Mouse (Mus musculus) duodenum, adult 2 months (tissue): ENCODE results near the gene Olfr1105. TPM values are rescaled to one million over a fixed set of nuclear protein-coding genes. Genes with fewer than 3 reads are reported as not detected.

Source experiments
- polyA plus RNA-seq: library from polyadenylated mRNA; depleted of rRNA; stranded (reverse); fragments of >200 nt; gene quantifications from 2 replicates; pipeline ENCODE4 v1.2.3, GENCODE M21; 2012; ENCODE audit warnings: low replicate concordance; rRNA removed

Gene Olfr1105
- not detected in 2 replicates for polyA plus RNA-seq

GRCm38 (mm10) chr2:87036431-87036830, at the start of gene Olfr1105:
Olfr1105 (minus strand) TSS chr2:87036531.

DNA sequence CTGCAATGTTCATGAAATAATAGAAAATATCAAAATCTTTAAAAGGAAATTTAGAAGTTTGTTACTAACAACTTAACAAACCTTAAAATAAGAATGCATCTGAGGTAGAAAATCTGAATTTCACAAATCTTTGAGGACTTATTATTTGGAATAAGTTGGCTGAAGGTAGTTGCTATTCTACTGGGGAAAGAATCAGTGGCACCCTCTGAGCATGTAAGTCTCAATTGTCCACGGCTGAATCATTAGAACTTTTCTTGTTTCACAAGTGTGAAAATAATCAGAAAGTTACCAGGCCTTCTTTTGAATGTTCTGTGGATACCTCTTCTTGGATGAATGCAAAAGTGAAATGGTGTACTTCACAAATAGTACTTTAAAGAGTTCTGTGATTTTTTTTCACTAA, 39.4 kb upstream of the Olfr1105 start, which contains the start of gene Olfr1107:
Gene Olfr1107 (minus strand): TSS at position 101 of the 400 bp plus-strand sequence.

DNA sequence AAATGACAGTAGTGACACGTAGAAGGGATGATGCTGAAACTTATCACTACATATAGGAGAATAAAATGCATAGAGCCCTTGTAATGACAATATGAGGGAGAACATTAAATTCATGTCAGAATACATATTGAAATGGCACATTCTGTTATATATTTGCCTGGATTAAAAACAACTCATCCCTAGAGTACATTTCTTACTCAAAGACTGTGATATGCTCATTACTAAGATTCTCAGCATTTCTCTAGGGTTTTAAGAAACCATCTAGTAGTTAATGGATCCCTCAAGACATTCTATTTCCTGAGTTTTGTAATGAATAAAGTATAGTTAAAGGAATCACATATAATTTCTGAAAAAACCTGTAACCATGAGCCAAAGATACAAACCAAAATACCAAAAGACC, 15.8 kb upstream of the Olfr1105 start, which contains the start of gene Olfr1106:
Gene Olfr1106 (minus strand): TSS at position 101 of the 400 bp plus-strand sequence.

DNA sequence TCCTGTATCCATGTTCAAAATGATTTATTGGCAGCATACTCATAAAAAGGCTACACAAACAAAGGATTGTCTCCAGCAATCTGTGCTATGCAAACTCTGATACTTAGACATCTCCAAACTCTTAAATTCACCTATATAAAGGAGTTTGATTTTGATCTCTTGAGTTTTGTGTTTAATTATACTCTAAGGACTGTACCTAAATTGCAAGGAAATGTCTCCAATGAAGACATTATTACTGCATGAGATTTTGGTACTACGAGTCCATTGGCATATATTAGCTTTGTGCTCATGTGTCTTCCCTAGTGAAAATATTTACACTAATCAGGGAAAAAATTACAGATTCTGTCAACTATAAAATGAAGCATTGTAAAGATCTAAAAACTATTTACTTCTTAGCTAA, 9.4 kb downstream of the Olfr1105 start, which contains the start of gene Olfr1104:
Gene Olfr1104 (minus strand): TSS at position 101 of the 400 bp plus-strand sequence.

GRCm38 (mm10) chr2:86998098-86998497, 38.2 kb downstream of the Olfr1105 start, which contains the start of gene Olfr1102:
Olfr1102 (plus strand) TSS chr2:86998398.

DNA sequence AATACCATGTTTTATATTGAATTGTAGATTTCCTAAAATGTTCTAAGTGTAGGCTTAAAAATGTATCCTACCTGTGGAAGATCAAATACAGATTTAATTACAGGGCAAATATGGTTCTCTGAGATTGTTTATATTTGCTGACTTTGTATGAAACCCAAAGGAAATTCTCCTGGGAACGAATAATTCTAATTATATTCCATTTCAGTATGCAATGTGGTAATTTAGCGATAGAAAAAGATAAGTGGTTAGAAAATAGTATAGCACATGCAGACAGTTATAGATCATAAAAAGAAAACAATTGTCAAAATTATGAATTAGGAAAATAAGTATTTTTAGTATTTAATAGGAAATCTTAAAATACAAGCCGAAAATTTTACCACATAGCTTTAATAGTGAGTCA, 45.2 kb downstream of the Olfr1105 start, which contains the start of gene Olfr1101:
Gene Olfr1101 (minus strand): TSS at position 101 of the 400 bp plus-strand sequence.

Other genes with a start within 250 kb of the Olfr1105 start
- not detected in 2 replicates for gene Olfr141, start 226.5 kb downstream of the Olfr1105 start, polyA plus RNA-seq
- not detected in 2 replicates for gene Olfr1094, start 211.9 kb downstream of the Olfr1105 start, polyA plus RNA-seq
- not detected in 2 replicates for gene Olfr1095, start 184.8 kb downstream of the Olfr1105 start, polyA plus RNA-seq
- gene Gm13723, start 161.7 kb downstream of the Olfr1105 start, polyA plus RNA-seq: not detected in 2 replicates
- not detected in 2 replicates for gene Olfr1097, start 144.3 kb downstream of the Olfr1105 start, polyA plus RNA-seq
- not detected in 2 replicates for gene Olfr1098, start 112.0 kb downstream of the Olfr1105 start, polyA plus RNA-seq
- gene Olfr1099, start 75.8 kb downstream of the Olfr1105 start, polyA plus RNA-seq: not detected in 2 replicates
- gene Olfr1100, start 56.6 kb downstream of the Olfr1105 start, polyA plus RNA-seq: not detected in 2 replicates
- not detected in 2 replicates for gene Olfr1101, start 45.3 kb downstream of the Olfr1105 start, polyA plus RNA-seq
- not detected in 2 replicates for gene Olfr1102, start 38.1 kb downstream of the Olfr1105 start, polyA plus RNA-seq
- not detected in 2 replicates for gene Olfr1104, start 9.5 kb downstream of the Olfr1105 start, polyA plus RNA-seq
- not detected in 2 replicates for gene Olfr1106, start 15.7 kb upstream of the Olfr1105 start, polyA plus RNA-seq
- gene Olfr1107, start 39.3 kb upstream of the Olfr1105 start, polyA plus RNA-seq: not detected in 2 replicates
- not detected in 2 replicates for gene Olfr1109, start 59.5 kb upstream of the Olfr1105 start, polyA plus RNA-seq
- not detected in 2 replicates for gene Olfr259, start 78.0 kb upstream of the Olfr1105 start, polyA plus RNA-seq
- not detected in 2 replicates for gene Olfr1110, start 103.8 kb upstream of the Olfr1105 start, polyA plus RNA-seq
- not detected in 2 replicates for gene Olfr1111, start 116.1 kb upstream of the Olfr1105 start, polyA plus RNA-seq
- not detected in 2 replicates for gene Olfr1112, start 151.3 kb upstream of the Olfr1105 start, polyA plus RNA-seq
- not detected in 2 replicates for gene Olfr1113, start 172.4 kb upstream of the Olfr1105 start, polyA plus RNA-seq
- not detected in 2 replicates for gene Olfr1115, start 211.5 kb upstream of the Olfr1105 start, polyA plus RNA-seq
- not detected in 2 replicates for gene Olfr1116, start 231.0 kb upstream of the Olfr1105 start, polyA plus RNA-seq